Mouse (Mus musculus) bone marrow macrophage, adult 2 months (primary cell): ENCODE results near the gene Podn.

Experiments
- CTCF ChIP-seq: IDR thresholded peaks from 2 replicates; pipeline ENCODE4 v1.5.1; 2012; ENCODE audit warnings: low read depth, mild to moderate bottlenecking, low read length, moderate library complexity
- POLR2A ChIP-seq: IDR thresholded peaks from 2 replicates; pipeline ENCODE4 v1.6.1; 2012; ENCODE audit warnings: mild to moderate bottlenecking, low read depth, low read length, borderline replicate concordance

DNA sequence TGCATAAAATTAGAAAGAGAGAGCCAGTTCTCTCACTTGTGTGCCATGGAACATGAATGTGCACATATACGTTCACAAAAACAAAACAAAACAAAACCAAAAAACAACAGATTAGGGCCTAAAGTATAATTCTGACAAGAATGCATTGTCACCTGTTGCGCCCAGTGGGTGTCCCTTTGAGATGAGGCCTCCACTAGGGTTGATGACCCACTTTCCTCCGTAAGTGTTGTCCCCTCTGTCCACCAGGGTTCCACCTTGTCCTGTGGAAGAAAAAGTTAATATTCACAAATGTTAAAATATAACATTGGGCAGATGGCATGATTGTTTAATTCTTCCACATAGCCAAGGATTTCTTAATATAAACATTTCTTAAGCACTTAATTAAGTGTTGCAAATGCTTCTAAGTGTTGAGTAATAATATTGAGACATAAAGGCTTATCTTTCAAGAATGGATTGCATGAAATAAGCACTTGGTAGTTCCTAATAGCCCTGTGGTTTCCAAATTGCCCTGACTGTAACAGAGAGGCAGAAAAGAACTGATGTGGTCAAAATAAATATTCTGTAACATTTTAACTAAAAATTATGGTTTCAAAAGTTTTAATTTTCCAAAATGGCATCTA is 21.9 kb downstream of the Podn start:
- TF ChIP-seq CTCF (no peak), POLR2A (no peak)
